Mouse (Mus musculus) ES-Bruce4 (cell line): ENCODE measurements around the gene Ccdc170.
"Not testable (repeated sequence)": the region's sequence is repeated elsewhere in the genome, so short reads cannot be mapped to it uniquely, and the experiment has no call there.

Source experiments
- CTCF ChIP-seq: IDR thresholded peaks from one replicate; pipeline ENCODE4 v1.8.1; 2011; ENCODE audit warnings: low read depth, low read length
- EP300 ChIP-seq: IDR thresholded peaks from 2 replicates; pipeline ENCODE4 v1.6.1; 2011; ENCODE audit warnings: low read depth, low read length; ENCODE audit not compliant: insufficient read depth
- POLR2A ChIP-seq: IDR thresholded peaks from one replicate; pipeline ENCODE4 v1.8.1; 2011; ENCODE audit warnings: low read length; ENCODE audit not compliant: insufficient read depth

DNA sequence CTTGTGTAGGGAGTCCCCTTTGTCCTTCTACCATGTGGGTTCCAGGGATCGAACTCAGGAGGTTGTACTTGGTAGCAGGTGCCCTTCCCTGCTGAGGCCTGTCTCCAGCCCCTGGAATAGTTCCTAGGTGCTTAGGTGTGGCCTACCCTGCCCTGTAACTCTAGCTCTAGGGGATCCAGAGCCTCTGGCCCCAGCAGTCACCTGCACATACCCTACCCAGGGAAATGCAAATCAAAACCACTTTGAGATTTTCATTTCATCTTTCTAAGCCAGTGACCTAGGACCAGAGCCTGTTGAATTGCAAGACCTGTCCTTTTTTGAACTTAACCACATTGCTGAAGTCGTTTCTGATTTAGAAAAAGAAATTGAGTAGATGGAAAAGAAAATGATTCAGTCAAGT, 48.4 kb upstream of the Ccdc170 start:
- not testable (repeated sequence) for TF ChIP-seq POLR2A, EP300, CTCF
